Mouse (Mus musculus) liver, embryonic 14.5 days (tissue): ENCODE data around the gene Crabp2. TPM values are rescaled to one million over a fixed set of nuclear protein-coding genes. Genes with fewer than 3 reads are reported as not detected.

ENCODE experiments used
- ATAC-seq: fragments of 200-750 bp; cut with Nextera tagmentation; 2 replicates; pipeline ENCODE4 v1.8.0; 2017; ENCODE audit warnings: moderate number of reproducible peaks, mild to moderate bottlenecking, moderate library complexity; ENCODE audit not compliant: insufficient read depth
- DNase-seq, 3 experiments: peaks; one replicate each; pipeline ENCODE4 v3.0.0-alpha.2; 2012 to 2013; ENCODE audit warnings: low read depth in 3 of 3, low spot score in 3 of 3
- H3K27ac ChIP-seq: fragments of 300-500 bp; sonication (generic); 2 replicates; pipeline ENCODE4 v1.5.1; 2014; ENCODE audit warnings: moderate library complexity, mild to moderate bottlenecking, control low read depth, inconsistent platforms
- H3K27me3 ChIP-seq: fragments of 300-500 bp; sonication (generic); 2 replicates; pipeline ENCODE4 v1.6.1; 2014; ENCODE audit warnings: mild to moderate bottlenecking, low read length, moderate library complexity; ENCODE audit not compliant: control insufficient read depth, insufficient read depth
- H3K36me3 ChIP-seq: fragments of 300-500 bp; sonication (generic); replicated peaks from 2 replicates; pipeline ENCODE4 v1.6.1; 2014; ENCODE audit warnings: low read depth; ENCODE audit not compliant: control insufficient read depth, insufficient read depth
- H3K4me1 ChIP-seq, 2 experiments: fragments of 200-500 bp in 1 of 2; fragments of 300-500 bp in 1 of 2; sonication (generic) in 1 of 2; replicated peaks; 2 replicates each; pipeline ENCODE4 v1.6.1; 2012 to 2014; ENCODE audit warnings: antibody characterized with exemption in 1 of 2, inconsistent platforms in 1 of 2, low read length in 1 of 2; ENCODE audit not compliant: control insufficient read depth in 2 of 2, insufficient read depth in 2 of 2
- H3K4me2 ChIP-seq: fragments of 300-500 bp; sonication (generic); 2 replicates; pipeline ENCODE4 v1.6.1; 2014; ENCODE audit warnings: low read depth, mild to moderate bottlenecking, control low read depth, moderate library complexity
- H3K4me3 ChIP-seq, 2 experiments: fragments of 200-500 bp in 1 of 2; fragments of 300-500 bp in 1 of 2; sonication (generic) in 1 of 2; 2 replicates each; pipeline ENCODE4 v1.5.1; 2012 to 2014; ENCODE audit warnings: low read depth in 2 of 2, low read length in 2 of 2, mild to moderate bottlenecking in 2 of 2, control low read depth in 1 of 2, inconsistent platforms in 1 of 2, moderate library complexity in 1 of 2; ENCODE audit not compliant: insufficient read depth in 1 of 2
- H3K9ac ChIP-seq: fragments of 300-500 bp; sonication (generic); replicated peaks from 2 replicates; pipeline ENCODE4 v1.6.1; 2014; ENCODE audit warnings: mild to moderate bottlenecking, control low read depth, moderate library complexity
- H3K9me3 ChIP-seq: fragments of 300-500 bp; sonication (generic); 2 replicates; pipeline ENCODE4 v1.6.1; 2016; ENCODE audit warnings: low read length, mixed read lengths; ENCODE audit not compliant: control insufficient read depth
- CTCF ChIP-seq: IDR thresholded peaks from 2 replicates; pipeline ENCODE4 v1.5.1; 2016; ENCODE audit warnings: antibody characterized with exemption, low read depth, control low read depth
- EP300 ChIP-seq: IDR thresholded peaks from 2 replicates; pipeline ENCODE4 v1.6.1; 2016; ENCODE audit warnings: antibody characterized with exemption, low read depth
- WGBS: fragments of 180-500 bp; shearing (Covaris S2); extraction: QIAGEN DNeasy Blood & Tissue Kit; methylation state at CpG from one replicate; pipeline ENCODE4 v1.1.7; 2014; ENCODE audit not compliant: insufficient replicate concordance; 5-methylcytosine and 5-hydroxymethylcytosine counted together
- polyA plus RNA-seq, 2 experiments: library from polyadenylated mRNA; depleted of rRNA in 1 of 2; stranded (reverse) in 1 of 2; unstranded in 1 of 2; fragments of >200 nt; fragmentation: Nextera tagmentation in 1 of 2; extraction: Ambion mirVana in 1 of 2; gene quantifications; 2 replicates each; pipeline versions ENCODE4 v1.2.1 to v1.2.3; 2012 to 2014

Crabp2 gene
- polyA plus RNA-seq, 2 experiments = 0.10 to 0.17 TPM

DNA sequence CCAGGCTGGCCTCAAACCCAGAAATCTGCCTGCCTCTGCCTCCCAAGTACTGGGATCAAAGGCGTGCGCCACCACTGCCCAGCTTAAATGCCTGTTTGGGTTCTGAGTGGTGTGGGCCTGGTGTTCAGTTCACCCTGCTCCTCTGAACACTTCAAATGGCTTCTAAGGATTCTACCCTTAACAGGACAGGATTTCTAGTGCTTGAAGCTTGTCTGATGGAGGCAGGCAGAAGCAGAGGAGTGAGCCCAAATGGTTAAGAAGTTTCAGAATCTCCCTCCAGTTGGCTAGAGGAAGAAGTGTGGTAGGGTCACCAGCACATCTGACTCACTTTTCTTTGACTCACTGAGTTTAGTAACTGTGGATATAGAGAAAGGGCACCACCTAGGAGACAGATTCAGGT lies 39.1 kb upstream of the Crabp2 start:
- peak overlapping the region; percentile 100 for H3K9ac ChIP-seq
- H3K9me3 ChIP-seq = no peaks in the 10 kb centered on the region
- peak overlapping the region; percentile 97 to 100; a peak in 3 of 4 replicates for H3K4me3 ChIP-seq
- 57% methylated on average over 2 of the region's 2 CpGs for WGBS
- H3K36me3 ChIP-seq = peaks cover 20% of the 10 kb centered on the region
- H3K27ac ChIP-seq = peak overlapping the region; percentile 89
- H3K4me1 ChIP-seq = peaks cover 51 to 60% of the 10 kb centered on the region in 2 experiments
- no peaks in the 10 kb centered on the region for H3K27me3 ChIP-seq
- TF ChIP-seq CTCF (no peak), EP300 (no peak)
- peak overlapping the region; percentile 91 for H3K4me2 ChIP-seq
- DNase-seq (no peak), ATAC-seq (no peak)

DNA sequence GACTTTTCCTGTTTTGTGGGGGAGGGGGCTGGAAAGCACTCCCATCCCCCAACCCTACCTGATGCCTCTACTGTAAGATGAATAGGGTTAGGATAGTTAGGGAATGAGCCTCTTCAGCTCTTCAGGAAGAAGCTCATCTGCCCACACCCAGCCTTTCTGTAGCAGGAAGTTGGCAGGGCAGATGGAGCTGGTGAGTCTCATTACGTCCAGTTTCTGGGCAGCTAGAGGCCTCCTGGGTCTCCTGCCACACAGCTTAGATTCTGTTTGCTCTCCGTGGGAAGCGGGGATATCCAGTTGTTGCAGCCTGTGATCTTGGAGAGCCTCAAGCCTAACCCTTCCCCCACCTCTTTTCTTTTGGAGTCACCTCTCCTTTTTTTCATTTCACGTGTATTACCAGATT lies 38.6 kb upstream of the Crabp2 start:
- Histone ChIP-seq H3K9ac (peak overlapping the region; percentile 100), H3K9me3 (no peaks in the 10 kb centered on the region), H3K27me3 (no peaks in the 10 kb centered on the region), H3K36me3 (peaks cover 25% of the 10 kb centered on the region), H3K4me2 (peak overlapping the region; percentile 91), H3K4me1 (peaks cover 51 to 58% of the 10 kb centered on the region in 2 experiments), H3K4me3 (peak overlapping the region; percentile 36 to 100), H3K27ac (peak overlapping the region; percentile 89)
- 12% methylated on average over 4 of the region's 4 CpGs for WGBS
- TF ChIP-seq CTCF (no peak), EP300 (no peak)
- DNase-seq (no peak), ATAC-seq (no peak)

DNA sequence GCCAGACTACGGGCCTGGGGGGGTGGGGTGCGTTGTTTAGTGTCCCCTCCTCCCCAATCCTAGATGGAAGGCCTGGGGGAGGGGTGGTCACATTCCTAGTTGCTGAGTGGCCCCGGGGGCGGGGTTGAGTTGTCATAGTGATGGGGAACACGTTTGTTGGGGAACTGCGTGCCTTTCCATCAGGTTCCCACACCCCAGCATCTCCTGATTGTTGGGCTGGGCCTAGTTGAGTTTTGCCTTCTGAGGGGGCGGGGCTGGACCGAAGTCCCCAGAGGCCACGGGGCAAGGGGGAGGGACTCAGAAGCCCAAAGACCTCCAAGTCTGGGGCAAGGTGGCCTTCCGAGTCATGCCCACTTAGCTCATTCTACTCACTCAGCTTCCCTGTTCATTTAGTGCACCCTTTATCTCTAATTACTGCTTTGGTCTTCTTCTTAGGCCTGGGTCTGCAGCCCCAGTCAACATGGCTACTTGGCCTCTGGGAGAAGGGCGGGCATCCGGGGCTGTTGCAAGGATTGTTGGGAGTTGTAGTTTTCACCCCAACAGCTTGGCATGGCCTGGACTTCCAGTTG lies 37.8 kb upstream of the Crabp2 start:
- Histone ChIP-seq H3K9ac (peak overlapping the region; percentile 44), H3K27ac (peak overlapping the region; percentile 89), H3K4me1 (peaks cover 51 to 54% of the 10 kb centered on the region in 2 experiments), H3K27me3 (no peaks in the 10 kb centered on the region), H3K36me3 (peaks cover 33% of the 10 kb centered on the region), H3K9me3 (no peaks in the 10 kb centered on the region), H3K4me2 (peak overlapping the region; percentile 91), H3K4me3 (peak overlapping the region; percentile 52 to 100)
- ATAC-seq (peak; percentile 5; the same call in 1 of the 2 replicates), DNase-seq (peak in 1 of 3 experiments; percentile 47)
- TF ChIP-seq CTCF = no peak
- TF ChIP-seq EP300 = no peak
- 14% methylated on average over 12 of the region's 12 CpGs for WGBS

DNA sequence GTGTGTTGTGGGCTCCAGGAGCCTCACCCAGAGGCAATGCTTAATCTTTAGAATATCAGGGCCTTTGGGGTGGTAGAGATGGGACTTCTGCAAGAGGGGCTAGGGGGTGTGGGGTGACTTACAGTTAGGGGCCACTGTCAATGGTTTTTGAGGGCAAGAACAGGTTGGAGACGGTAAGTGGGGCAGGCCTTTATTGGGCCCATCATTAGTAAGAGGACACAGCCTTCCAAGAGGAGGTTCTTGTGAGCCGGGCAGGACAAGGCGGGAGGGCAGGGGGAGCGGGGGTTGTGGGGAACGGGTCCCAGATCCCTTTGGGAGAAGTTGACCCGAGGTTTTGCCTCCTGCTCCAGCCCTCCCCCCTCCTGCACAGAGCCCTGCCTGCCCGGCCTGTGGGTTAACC lies 35.0 kb upstream of the Crabp2 start:
- H3K27ac ChIP-seq = peak overlapping the region; percentile 52
- no peaks in the 10 kb centered on the region for H3K27me3 ChIP-seq
- peaks cover 42 to 44% of the 10 kb centered on the region in 2 experiments for H3K4me1 ChIP-seq
- DNase-seq (no peak), ATAC-seq (no peak)
- H3K36me3 ChIP-seq = peaks cover 54% of the 10 kb centered on the region
- WGBS = 65% methylated on average over 7 of the region's 7 CpGs
- 0 out of 2 replicates have a peak overlapping the region, but pooled peaks have one; percentile 20 for H3K4me2 ChIP-seq
- no peaks in the 10 kb centered on the region for H3K9me3 ChIP-seq
- 0 out of 2 replicates have a peak overlapping the region, but pooled peaks have one; percentile 27 for H3K9ac ChIP-seq
- no peak for TF ChIP-seq CTCF
- TF ChIP-seq EP300 = no peak
- no peak overlapping the region for H3K4me3 ChIP-seq

DNA sequence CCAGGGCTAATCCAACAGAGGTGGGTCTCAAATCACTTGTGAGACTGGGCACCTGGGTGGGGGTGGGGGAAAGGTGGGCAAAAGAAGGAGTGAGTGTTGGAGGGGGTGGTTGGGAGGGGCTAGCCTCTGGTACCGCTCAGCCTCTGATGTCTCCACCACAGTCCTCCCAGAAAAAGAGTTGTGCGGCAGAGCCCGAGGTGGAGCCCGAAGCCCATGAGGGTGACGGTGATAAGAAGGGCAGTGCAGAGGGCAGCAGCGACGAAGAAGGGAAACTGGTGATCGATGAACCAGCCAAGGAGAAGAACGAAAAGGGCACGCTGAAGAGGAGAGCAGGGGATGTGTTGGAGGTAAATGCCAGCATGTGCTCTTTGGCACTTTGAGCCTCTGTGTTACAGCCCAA lies 34.6 kb upstream of the Crabp2 start:
- Histone ChIP-seq H3K36me3 (peaks cover 54% of the 10 kb centered on the region), H3K27ac (peak overlapping the region; percentile 52), H3K4me2 (0 out of 2 replicates have a peak overlapping the region, but pooled peaks have one; percentile 20), H3K27me3 (no peaks in the 10 kb centered on the region), H3K9me3 (no peaks in the 10 kb centered on the region), H3K4me1 (peaks cover 41 to 43% of the 10 kb centered on the region in 2 experiments), H3K4me3 (no peak overlapping the region), H3K9ac (no peak overlapping the region)
- no peak for DNase-seq
- 61% methylated on average over 10 of the region's 10 CpGs for WGBS
- TF ChIP-seq EP300 (no peak), CTCF (no peak)
- ATAC-seq = peak; percentile 35; the same call in 1 of the 2 replicates
